Mouse (Mus musculus) midbrain, embryonic 15.5 days (tissue): ENCODE measurements around the gene Limch1. TPM values are rescaled to one million over a fixed set of nuclear protein-coding genes. Genes with fewer than 3 reads are reported as not detected.

Experiments used
- ATAC-seq: fragments of 200-750 bp; cut with Nextera tagmentation; replicated peaks from 2 replicates; pipeline ENCODE4 v1.8.0; 2017; ENCODE audit warnings: moderate TSS enrichment
- H3K27ac ChIP-seq: fragments of 300-500 bp; sonication (generic); 2 replicates; pipeline ENCODE4 v1.5.1; 2015; ENCODE audit warnings: mild to moderate bottlenecking, inconsistent platforms
- H3K27me3 ChIP-seq: fragments of 300-500 bp; sonication (generic); replicated peaks from 2 replicates; pipeline ENCODE4 v1.6.1; 2015; ENCODE audit warnings: inconsistent platforms
- H3K36me3 ChIP-seq: fragments of 300-500 bp; sonication (generic); replicated peaks from 2 replicates; pipeline ENCODE4 v1.6.1; 2015; ENCODE audit warnings: inconsistent platforms
- H3K4me1 ChIP-seq: fragments of 300-500 bp; sonication (generic); 2 replicates; pipeline ENCODE4 v1.6.1; 2015; ENCODE audit warnings: inconsistent platforms
- H3K4me2 ChIP-seq: fragments of 300-500 bp; sonication (generic); 2 replicates; pipeline ENCODE4 v1.6.1; 2015; ENCODE audit warnings: inconsistent platforms, mild to moderate bottlenecking, moderate library complexity
- H3K4me3 ChIP-seq: fragments of 300-500 bp; sonication (generic); 2 replicates; pipeline ENCODE4 v1.5.1; 2015; ENCODE audit warnings: mild to moderate bottlenecking, inconsistent platforms
- H3K9ac ChIP-seq: fragments of 300-500 bp; sonication (generic); 2 replicates; pipeline ENCODE4 v1.6.1; 2015; ENCODE audit warnings: mild to moderate bottlenecking, inconsistent platforms
- H3K9me3 ChIP-seq: fragments of 300-500 bp; sonication (generic); 2 replicates; pipeline ENCODE4 v1.6.1; 2016; ENCODE audit warnings: inconsistent platforms
- WGBS: fragments of 180-500 bp; shearing (Covaris S2); methylation state at CpG from one replicate; pipeline ENCODE4 v1.1.7; 2015; ENCODE audit warnings: mixed read lengths; 5-methylcytosine and 5-hydroxymethylcytosine counted together
- polyA plus RNA-seq: library from polyadenylated mRNA; unstranded; fragments of >200 nt; fragmentation: Nextera tagmentation; extraction: Ambion mirVana; gene quantifications from 2 replicates; pipeline ENCODE4 v1.2.1, GENCODE M21; 2015

Limch1 gene
- polyA plus RNA-seq, 1 experiment from 2014 or later = 47.6 TPM

DNA sequence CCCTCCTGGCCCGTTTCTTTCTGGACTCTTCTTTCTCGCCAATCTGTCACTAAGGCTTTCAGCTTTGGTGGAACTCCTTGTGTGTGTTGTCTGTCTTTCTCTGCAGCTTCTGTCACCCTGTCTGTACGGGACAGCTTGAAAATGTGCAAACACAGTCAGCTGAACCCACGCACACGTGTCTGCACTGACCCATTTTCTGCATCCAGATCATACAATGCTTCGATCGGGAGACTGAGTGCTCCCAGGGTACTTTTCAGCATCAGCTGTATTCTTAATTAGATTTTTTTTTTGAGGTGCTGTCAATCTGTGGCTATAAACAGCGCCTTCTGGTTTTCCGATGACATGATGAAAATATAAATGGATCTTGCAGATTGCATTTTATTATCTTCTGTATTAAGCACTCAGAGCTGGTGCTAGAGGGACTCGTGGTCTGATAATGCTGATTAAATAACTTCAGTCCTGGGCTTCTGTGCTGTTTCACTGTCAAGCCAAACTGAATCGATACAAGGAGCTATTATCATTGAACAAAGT, 105.2 kb downstream of the Limch1 start:
- Histone ChIP-seq H3K27ac (peak overlapping the region; percentile 14), H3K27me3 (no peaks in the 10 kb centered on the region), H3K4me3 (no peak overlapping the region), H3K4me1 (peaks cover 13% of the 10 kb centered on the region), H3K9me3 (no peaks in the 10 kb centered on the region), H3K4me2 (no peak overlapping the region), H3K36me3 (no peaks in the 10 kb centered on the region), H3K9ac (no peak overlapping the region)
- ATAC-seq = 0 out of 2 replicates have a peak, but pooled peaks have one; percentile 21
- WGBS = 49% methylated on average over 11 of the region's 11 CpGs

- Histone ChIP-seq H3K4me1 (peaks cover 13% of the 10 kb centered on the region), H3K4me2 (no peak overlapping the region), H3K27me3 (no peaks in the 10 kb centered on the region), H3K36me3 (no peaks in the 10 kb centered on the region), H3K4me3 (no peak overlapping the region), H3K9me3 (no peaks in the 10 kb centered on the region), H3K27ac (peak overlapping the region; percentile 14), H3K9ac (no peak overlapping the region)
- WGBS = 66% methylated on average over 5 of the region's 5 CpGs
- ATAC-seq = peak; percentile 51
These were observed 106.1 kb downstream of the Limch1 start for GRCm38 (mm10) chr5:66851708-66852107.

GRCm38 (mm10) chr5:66854263-66854662, 108.6 kb downstream of the Limch1 start:
- Histone ChIP-seq H3K4me2 (no peak overlapping the region), H3K27me3 (no peaks in the 10 kb centered on the region), H3K4me3 (no peak overlapping the region), H3K9ac (no peak overlapping the region), H3K36me3 (no peaks in the 10 kb centered on the region), H3K4me1 (peaks cover 13% of the 10 kb centered on the region), H3K9me3 (no peaks in the 10 kb centered on the region), H3K27ac (no peak overlapping the region)
- WGBS = 97% methylated on average over 5 of the region's 5 CpGs
- no peak for ATAC-seq

GRCm38 (mm10) chr5:66855358-66856107, 109.9 kb downstream of the Limch1 start:
- Histone ChIP-seq H3K9ac (no peak overlapping the region), H3K4me2 (no peak overlapping the region), H3K9me3 (no peaks in the 10 kb centered on the region), H3K27ac (no peak overlapping the region), H3K4me3 (no peak overlapping the region), H3K27me3 (no peaks in the 10 kb centered on the region), H3K36me3 (no peaks in the 10 kb centered on the region), H3K4me1 (peaks cover 11% of the 10 kb centered on the region)
- no peak for ATAC-seq
- 64% methylated on average over 11 of the region's 11 CpGs for WGBS

- no peak for ATAC-seq
- WGBS = 87% methylated on average over 3 of the region's 3 CpGs
- Histone ChIP-seq H3K4me1 (peaks cover 5% of the 10 kb centered on the region), H3K27ac (no peak overlapping the region), H3K9me3 (no peaks in the 10 kb centered on the region), H3K27me3 (no peaks in the 10 kb centered on the region), H3K4me3 (no peak overlapping the region), H3K4me2 (no peak overlapping the region), H3K36me3 (no peaks in the 10 kb centered on the region), H3K9ac (no peak overlapping the region)
These were observed 113.9 kb downstream of the Limch1 start for GRCm38 (mm10) chr5:66859506-66859905.

DNA sequence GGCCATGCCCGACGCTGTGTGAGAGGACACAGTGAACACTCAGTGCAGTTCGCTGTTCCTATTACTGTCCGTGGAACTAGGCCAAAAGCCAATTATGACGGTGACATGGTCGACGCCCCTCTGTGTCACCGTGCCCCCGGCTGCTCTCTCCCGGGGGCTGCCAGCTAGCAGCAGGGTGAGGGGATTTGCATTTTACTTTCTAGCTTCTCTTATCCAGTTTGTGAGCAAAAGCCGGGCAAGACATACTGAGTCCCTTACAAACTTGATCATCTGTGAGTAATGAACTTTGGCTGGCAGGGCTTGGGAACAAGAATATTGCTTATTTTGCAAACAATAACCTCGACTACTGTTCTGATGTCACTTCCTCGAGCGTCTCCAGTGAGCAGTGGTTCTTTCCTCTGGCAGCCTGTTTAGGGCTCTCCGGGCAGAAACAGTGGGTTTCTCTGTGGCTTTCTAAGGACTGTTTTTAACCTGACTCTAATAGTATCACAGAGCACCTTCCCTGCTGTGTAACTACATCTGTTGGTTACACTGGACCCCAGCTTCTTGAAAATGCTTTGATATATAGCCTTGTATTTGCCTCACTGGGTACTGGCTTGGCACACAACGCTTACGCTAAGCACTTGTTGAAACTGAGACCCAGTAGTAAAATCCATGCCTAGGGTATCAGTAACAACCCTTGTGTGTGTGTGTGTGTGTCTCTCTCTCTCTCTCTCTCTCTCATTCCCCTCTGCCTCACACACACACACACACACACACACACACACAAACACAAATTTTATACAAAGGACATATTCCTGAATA, 115.8 kb downstream of the Limch1 start:
- no peak overlapping the region for H3K9ac ChIP-seq
- H3K9me3 ChIP-seq = no peaks in the 10 kb centered on the region
- no peaks in the 10 kb centered on the region for H3K36me3 ChIP-seq
- peak overlapping the region; percentile 18 for H3K4me2 ChIP-seq
- 37% methylated on average over 17 of the region's 17 CpGs for WGBS
- no peaks in the 10 kb centered on the region for H3K27me3 ChIP-seq
- H3K27ac ChIP-seq = peak overlapping the region; percentile 9; the same call in 1 of the 2 replicates
- peaks cover 18% of the 10 kb centered on the region for H3K4me1 ChIP-seq
- H3K4me3 ChIP-seq = no peak overlapping the region
- no peak for ATAC-seq

DNA sequence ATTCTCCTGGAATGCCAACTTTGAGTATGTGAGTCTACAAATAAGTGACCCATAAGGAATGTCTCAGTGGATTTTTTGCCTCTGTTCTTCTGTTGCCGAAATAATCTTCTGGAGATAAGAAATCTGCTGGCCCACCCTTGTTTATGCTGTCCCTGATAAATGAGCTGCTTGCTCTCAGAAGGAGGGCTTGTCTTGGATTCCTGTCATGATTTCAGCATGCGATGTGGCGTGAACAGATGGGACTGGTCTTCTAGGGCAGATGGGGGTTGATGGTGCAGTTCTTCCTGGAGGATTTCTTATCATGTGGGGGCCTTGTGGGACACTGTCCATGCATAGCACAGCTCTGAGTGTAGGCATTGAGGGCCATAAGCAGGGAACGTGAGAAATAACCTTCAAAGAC, 116.5 kb downstream of the Limch1 start:
- H3K27me3 ChIP-seq = no peaks in the 10 kb centered on the region
- no peak overlapping the region for H3K4me3 ChIP-seq
- H3K4me1 ChIP-seq = peaks cover 18% of the 10 kb centered on the region
- WGBS = 64% methylated on average over 4 of the region's 4 CpGs
- H3K9me3 ChIP-seq = no peaks in the 10 kb centered on the region
- no peak for ATAC-seq
- H3K4me2 ChIP-seq = no peak overlapping the region
- no peak overlapping the region for H3K9ac ChIP-seq
- H3K36me3 ChIP-seq = no peaks in the 10 kb centered on the region
- no peak overlapping the region for H3K27ac ChIP-seq

- no peaks in the 10 kb centered on the region for H3K36me3 ChIP-seq
- no peak overlapping the region for H3K4me2 ChIP-seq
- H3K4me1 ChIP-seq = peaks cover 18% of the 10 kb centered on the region
- no peaks in the 10 kb centered on the region for H3K9me3 ChIP-seq
- no peaks in the 10 kb centered on the region for H3K27me3 ChIP-seq
- ATAC-seq = peak; percentile 82
- WGBS = 30% methylated on average over 5 of the region's 5 CpGs
- H3K4me3 ChIP-seq = no peak overlapping the region
- no peak overlapping the region for H3K9ac ChIP-seq
- H3K27ac ChIP-seq = peak overlapping the region; percentile 31; the same call in 1 of the 2 replicates
These were observed 119.6 kb downstream of the Limch1 start for GRCm38 (mm10) chr5:66865229-66865628.

DNA sequence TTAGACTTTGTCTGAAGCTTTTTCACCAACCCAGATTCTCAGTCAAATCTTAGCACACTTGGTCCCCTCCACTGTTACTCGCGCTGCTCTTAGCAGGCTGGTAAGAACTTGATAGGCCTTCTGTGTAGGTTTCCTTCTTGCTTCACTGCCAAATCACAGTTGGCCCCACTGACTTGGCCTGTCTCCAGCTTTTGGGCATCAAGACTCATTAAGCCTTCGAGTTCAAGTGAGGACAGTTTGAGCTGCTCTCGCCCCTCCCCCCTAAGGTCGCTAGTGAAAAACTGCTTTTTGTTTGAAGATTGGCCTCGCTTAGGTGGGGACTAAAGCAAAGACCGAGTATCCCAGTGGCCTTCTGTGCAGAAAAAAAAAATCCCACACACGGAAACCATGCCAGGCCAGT, 120.4 kb downstream of the Limch1 start:
- Histone ChIP-seq H3K27me3 (no peaks in the 10 kb centered on the region), H3K27ac (0 out of 2 replicates have a peak overlapping the region, but pooled peaks have one; percentile 31), H3K9ac (no peak overlapping the region), H3K9me3 (no peaks in the 10 kb centered on the region), H3K4me2 (no peak overlapping the region), H3K4me1 (peaks cover 18% of the 10 kb centered on the region), H3K4me3 (no peak overlapping the region), H3K36me3 (no peaks in the 10 kb centered on the region)
- peak; percentile 41 for ATAC-seq
- WGBS = 54% methylated on average over 8 of the region's 8 CpGs

GRCm38 (mm10) chr5:66869545-66869944, 123.9 kb downstream of the Limch1 start:
- H3K27me3 ChIP-seq = no peaks in the 10 kb centered on the region
- no peak overlapping the region for H3K4me3 ChIP-seq
- H3K9me3 ChIP-seq = no peaks in the 10 kb centered on the region
- H3K4me2 ChIP-seq = no peak overlapping the region
- 91% methylated on average over 4 of the region's 4 CpGs for WGBS
- H3K9ac ChIP-seq = no peak overlapping the region
- no peak for ATAC-seq
- no peak overlapping the region for H3K27ac ChIP-seq
- H3K36me3 ChIP-seq = no peaks in the 10 kb centered on the region
- H3K4me1 ChIP-seq = peaks cover 13% of the 10 kb centered on the region

- H3K36me3 ChIP-seq = no peaks in the 10 kb centered on the region
- ATAC-seq = no peak
These were observed 126.0 kb downstream of the Limch1 start for GRCm38 (mm10) chr5:66871521-66872050.

GRCm38 (mm10) chr5:66872053-66872452, 126.4 kb downstream of the Limch1 start:
- H3K4me2 ChIP-seq = no peak overlapping the region
- no peak overlapping the region for H3K27ac ChIP-seq
- no peak for ATAC-seq
- no peaks in the 10 kb centered on the region for H3K4me1 ChIP-seq
- H3K27me3 ChIP-seq = no peaks in the 10 kb centered on the region
- H3K9me3 ChIP-seq = no peaks in the 10 kb centered on the region
- H3K4me3 ChIP-seq = no peak overlapping the region
- WGBS = 94% methylated on average over 4 of the region's 4 CpGs
- H3K9ac ChIP-seq = no peak overlapping the region
- H3K36me3 ChIP-seq = no peaks in the 10 kb centered on the region

More at GRCm38 (mm10) chr5:66871521-66872050, 126.0 kb downstream of the Limch1 start:
- no peak overlapping the region for H3K4me3 ChIP-seq
- WGBS = 91% methylated on average over 11 of the region's 11 CpGs
- H3K9ac ChIP-seq = no peak overlapping the region
- no peaks in the 10 kb centered on the region for H3K9me3 ChIP-seq
- no peaks in the 10 kb centered on the region for H3K27me3 ChIP-seq
- no peak overlapping the region for H3K27ac ChIP-seq
- no peak overlapping the region for H3K4me2 ChIP-seq
- no peaks in the 10 kb centered on the region for H3K4me1 ChIP-seq
